Mouse (Mus musculus): Measurements from ENCODE around the gene Rasl11b. TPM values are rescaled to one million over a fixed set of nuclear protein-coding genes. Genes with fewer than 3 reads are reported as not detected.

The Rasl11b gene
- polyA plus RNA-seq, 1 experiment from 2014 or later = 176 TPM

DNA sequence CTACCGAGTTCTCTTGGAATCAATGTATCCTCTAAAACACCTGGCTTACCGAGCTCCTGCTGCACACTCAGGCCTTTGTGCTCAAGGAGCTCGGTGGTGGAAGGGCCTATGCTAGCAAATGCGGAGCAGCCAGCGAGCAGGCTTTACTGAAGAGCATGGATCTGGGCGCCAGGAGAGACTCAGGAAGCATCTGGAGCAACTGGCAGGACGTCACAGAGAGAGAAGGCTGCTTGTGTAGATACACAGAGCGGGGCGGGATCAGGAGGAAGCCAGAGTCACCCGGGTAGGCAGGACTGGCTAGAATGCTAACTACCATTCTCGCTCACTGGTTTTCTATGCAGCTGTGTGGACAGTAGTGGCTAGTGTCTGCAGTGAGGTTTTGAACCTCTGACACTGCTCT, 16.3 kb downstream of the Rasl11b start:
- no peaks in the 10 kb centered on the region for H3K9me3 ChIP-seq

DNA sequence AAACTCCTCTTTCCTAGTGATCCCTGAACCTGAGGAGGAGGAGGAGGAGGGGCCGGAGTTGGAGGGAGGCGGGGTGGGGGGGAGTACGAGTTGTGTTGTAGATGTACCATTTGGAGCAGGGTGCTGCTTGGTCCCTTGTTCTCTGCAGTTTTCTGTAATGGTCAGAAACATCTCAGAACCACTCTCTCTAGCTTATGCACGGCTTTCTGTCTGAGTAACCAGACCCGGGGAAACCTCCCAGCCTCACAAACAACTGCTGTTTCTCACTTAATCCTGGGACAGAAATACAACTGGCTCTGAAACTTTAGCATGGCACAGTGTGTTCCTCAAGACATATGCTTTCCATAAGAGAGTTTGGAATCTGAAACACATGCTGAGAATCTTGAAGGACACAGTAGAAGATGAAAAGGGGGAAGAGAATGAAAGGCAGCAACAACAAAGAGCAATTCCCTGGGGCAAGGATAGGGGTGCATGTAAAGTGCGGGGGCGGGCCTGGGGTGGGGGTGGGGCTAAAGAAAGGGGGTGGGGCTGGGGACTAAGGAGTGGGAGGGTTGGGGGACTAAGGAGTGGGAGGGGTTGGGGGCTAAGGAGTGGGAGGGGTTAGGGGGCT, 19.5 kb downstream of the Rasl11b start:
- H3K27me3 ChIP-seq = no peaks in the 10 kb centered on the region
- H3K4me3 ChIP-seq (replicated peaks) = no peak overlapping the region
- H3K4me1 ChIP-seq (replicated peaks) = peaks cover 44% of the 10 kb centered on the region
- peak overlapping the region; percentile 93 for H3K27ac ChIP-seq
- peak overlapping the region; percentile 46 for H3K4me2 ChIP-seq
- ATAC-seq (ENCODE audit: insufficient number of reproducible peaks, insufficient read depth, low FRiP score, low TSS enrichment, low read depth) = peak; percentile 60; the same call in 1 of the 2 replicates
- H3K9ac ChIP-seq (replicated peaks) = peak overlapping the region; percentile 31; the same call in 1 of the 2 replicates
- no peaks in the 10 kb centered on the region for H3K36me3 ChIP-seq
- 2% methylated on average over 7 of the region's 7 CpGs for WGBS
- no peaks in the 10 kb centered on the region for H3K9me3 ChIP-seq

More for the DNA sequence above, 16.3 kb downstream of the Rasl11b start:
- WGBS = 74% methylated on average over 11 of the region's 11 CpGs
- peaks cover 44% of the 10 kb centered on the region for H3K4me1 ChIP-seq (replicated peaks)
- no peak for ATAC-seq (ENCODE audit: insufficient number of reproducible peaks, insufficient read depth, low FRiP score, low TSS enrichment, low read depth)
- no peaks in the 10 kb centered on the region for H3K36me3 ChIP-seq
- no peak overlapping the region for H3K4me3 ChIP-seq (replicated peaks)
- no peak overlapping the region for H3K4me2 ChIP-seq
- no peaks in the 10 kb centered on the region for H3K27me3 ChIP-seq
- 0 out of 2 replicates have a peak overlapping the region, but pooled peaks have one; percentile 34 for H3K9ac ChIP-seq (replicated peaks)
- H3K27ac ChIP-seq = peak overlapping the region; percentile 62

DNA sequence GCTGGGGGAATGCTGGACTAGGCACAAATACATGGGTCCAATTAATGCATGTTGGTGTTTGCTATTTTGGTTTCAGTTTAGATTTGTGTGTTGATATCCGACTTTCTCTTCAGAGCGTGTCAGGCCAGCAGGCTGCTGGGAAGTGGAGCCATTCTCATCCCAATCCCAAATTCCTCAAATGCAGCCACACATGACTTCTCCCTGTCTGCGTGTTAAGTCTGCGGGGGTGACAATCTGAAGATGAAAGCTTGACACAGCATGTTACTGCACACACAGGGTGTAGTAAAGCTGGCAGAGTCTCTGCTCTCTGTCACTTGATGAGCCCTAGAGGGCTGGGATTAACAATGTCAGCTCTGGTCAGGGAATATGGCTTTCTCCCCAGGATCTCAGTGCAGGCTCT, 20.0 kb downstream of the Rasl11b start:
- H3K4me3 ChIP-seq (replicated peaks) = no peak overlapping the region
- H3K4me2 ChIP-seq = peak overlapping the region; percentile 46
- no peaks in the 10 kb centered on the region for H3K27me3 ChIP-seq
- no peaks in the 10 kb centered on the region for H3K36me3 ChIP-seq
- H3K4me1 ChIP-seq (replicated peaks) = peaks cover 41% of the 10 kb centered on the region
- WGBS = 9% methylated on average over 4 of the region's 4 CpGs
- H3K9me3 ChIP-seq = no peaks in the 10 kb centered on the region
- 0 out of 2 replicates have a peak overlapping the region, but pooled peaks have one; percentile 18 for H3K9ac ChIP-seq (replicated peaks)
- H3K27ac ChIP-seq = peak overlapping the region; percentile 93
- ATAC-seq (ENCODE audit: insufficient number of reproducible peaks, insufficient read depth, low FRiP score, low TSS enrichment, low read depth) = no peak

DNA sequence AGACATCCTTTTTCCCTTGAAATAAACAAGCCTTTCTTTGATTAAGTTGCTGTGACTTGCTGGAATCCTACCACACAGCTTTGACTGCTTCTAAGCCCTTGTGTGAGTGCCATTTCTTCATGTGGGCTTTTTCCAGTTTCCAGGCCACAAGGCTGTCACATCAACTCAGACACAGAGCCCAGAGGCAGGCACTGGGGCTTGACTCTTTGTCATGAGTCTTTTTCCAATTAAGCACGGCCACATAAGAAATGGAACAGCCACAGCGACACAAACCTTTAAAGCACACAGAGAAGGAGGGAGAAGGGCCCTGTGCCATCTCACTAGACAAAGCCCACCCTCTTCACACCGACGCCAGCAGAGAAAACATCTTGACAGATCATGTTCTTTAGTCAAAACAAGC, 23.4 kb downstream of the Rasl11b start:
- no peaks in the 10 kb centered on the region for H3K9me3 ChIP-seq
- no peaks in the 10 kb centered on the region for H3K27me3 ChIP-seq
- no peak for ATAC-seq (ENCODE audit: insufficient number of reproducible peaks, insufficient read depth, low FRiP score, low TSS enrichment, low read depth)
- H3K9ac ChIP-seq (replicated peaks) = no peak overlapping the region
- no peak overlapping the region for H3K4me3 ChIP-seq (replicated peaks)
- H3K27ac ChIP-seq = no peak overlapping the region
- H3K4me2 ChIP-seq = no peak overlapping the region
- no peaks in the 10 kb centered on the region for H3K36me3 ChIP-seq
- 51% methylated on average over 4 of the region's 4 CpGs for WGBS
- peaks cover 26% of the 10 kb centered on the region for H3K4me1 ChIP-seq (replicated peaks)

DNA sequence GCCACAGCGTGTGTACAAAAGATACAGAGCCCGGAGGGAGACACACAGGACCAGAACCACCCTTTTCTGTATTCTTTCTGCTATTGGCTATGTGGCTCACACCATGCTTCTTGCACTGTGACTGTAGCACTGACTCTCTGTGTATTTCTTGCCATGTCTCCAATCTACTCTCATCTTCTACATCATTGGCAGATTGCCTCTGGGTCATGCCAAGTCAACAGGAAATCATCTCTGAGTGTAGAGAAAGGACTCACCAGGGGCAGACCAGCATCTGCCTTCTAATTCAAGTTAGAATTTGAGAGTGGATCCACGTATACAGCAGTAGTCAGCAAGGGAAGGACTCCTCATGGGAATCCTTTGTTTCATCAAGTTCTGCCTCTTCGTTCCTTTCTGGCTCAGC, 27.5 kb downstream of the Rasl11b start:
- Histone ChIP-seq H3K27me3 (no peaks in the 10 kb centered on the region), H3K36me3 (no peaks in the 10 kb centered on the region), H3K4me1 (replicated peaks) (peaks cover 11% of the 10 kb centered on the region), H3K9ac (replicated peaks) (no peak overlapping the region), H3K9me3 (no peaks in the 10 kb centered on the region), H3K4me2 (no peak overlapping the region), H3K27ac (no peak overlapping the region), H3K4me3 (replicated peaks) (no peak overlapping the region)
- WGBS = 89% methylated on average over 4 of the region's 4 CpGs
- ATAC-seq (ENCODE audit: insufficient number of reproducible peaks, insufficient read depth, low FRiP score, low TSS enrichment, low read depth) = no peak

DNA sequence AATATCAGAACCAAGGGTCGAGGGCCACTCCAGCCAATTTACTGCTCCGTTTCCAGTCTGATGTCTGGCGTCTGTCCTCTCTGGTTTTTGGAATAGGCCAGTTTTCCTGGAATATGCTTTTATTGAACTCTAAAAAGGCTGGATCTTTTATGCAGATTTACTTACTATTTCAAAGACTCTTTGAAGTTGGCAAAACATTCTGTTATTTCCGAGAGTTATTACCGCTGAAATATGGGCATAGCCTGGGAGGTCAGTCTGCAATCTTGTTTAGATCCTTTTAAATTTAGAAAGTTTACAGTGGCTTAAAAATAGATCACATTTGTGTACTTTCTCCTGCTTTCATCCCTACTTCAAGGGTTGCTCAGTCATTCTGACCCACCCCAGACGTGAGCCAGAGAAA, 29.4 kb downstream of the Rasl11b start:
- H3K27me3 ChIP-seq = no peaks in the 10 kb centered on the region
- no peak overlapping the region for H3K9ac ChIP-seq (replicated peaks)
- no peaks in the 10 kb centered on the region for H3K36me3 ChIP-seq
- WGBS = 82% methylated on average over 6 of the region's 6 CpGs
- H3K9me3 ChIP-seq = no peaks in the 10 kb centered on the region
- no peak overlapping the region for H3K27ac ChIP-seq
- H3K4me3 ChIP-seq (replicated peaks) = no peak overlapping the region
- H3K4me2 ChIP-seq = no peak overlapping the region
- 0 out of 2 replicates have a peak, but pooled peaks cover 3% of the 10 kb centered on the region for H3K4me1 ChIP-seq (replicated peaks)
- no peak for ATAC-seq (ENCODE audit: insufficient number of reproducible peaks, insufficient read depth, low FRiP score, low TSS enrichment, low read depth)

DNA sequence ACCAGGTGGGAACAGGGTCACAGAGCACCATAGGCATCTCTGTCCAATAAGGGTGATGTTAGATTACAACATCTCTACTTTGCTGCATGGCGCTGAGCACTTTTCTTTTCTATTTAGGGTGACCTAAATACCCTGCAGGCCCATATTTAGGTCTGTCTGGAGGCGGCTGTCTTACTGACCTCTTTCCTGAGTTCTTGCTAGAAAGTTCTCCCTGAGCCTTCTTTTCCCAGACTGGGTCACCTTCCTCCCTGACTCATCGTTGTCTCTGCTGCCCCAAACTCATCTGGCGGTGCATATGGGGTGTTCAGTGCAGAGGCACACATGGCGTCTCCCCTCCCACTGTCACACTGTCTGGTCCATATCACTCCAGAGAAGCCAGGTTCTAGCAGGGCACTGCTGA, 31.1 kb downstream of the Rasl11b start:
- no peaks in the 10 kb centered on the region for H3K36me3 ChIP-seq
- no peak overlapping the region for H3K4me3 ChIP-seq (replicated peaks)
- no peaks in the 10 kb centered on the region for H3K9me3 ChIP-seq
- WGBS = 91% methylated on average over 5 of the region's 5 CpGs
- H3K4me2 ChIP-seq = no peak overlapping the region
- H3K9ac ChIP-seq (replicated peaks) = no peak overlapping the region
- H3K27me3 ChIP-seq = no peaks in the 10 kb centered on the region
- H3K4me1 ChIP-seq (replicated peaks) = peaks cover 15% of the 10 kb centered on the region; the same call in 1 of the 2 replicates
- no peak overlapping the region for H3K27ac ChIP-seq
- no peak for ATAC-seq (ENCODE audit: insufficient number of reproducible peaks, insufficient read depth, low FRiP score, low TSS enrichment, low read depth)

DNA sequence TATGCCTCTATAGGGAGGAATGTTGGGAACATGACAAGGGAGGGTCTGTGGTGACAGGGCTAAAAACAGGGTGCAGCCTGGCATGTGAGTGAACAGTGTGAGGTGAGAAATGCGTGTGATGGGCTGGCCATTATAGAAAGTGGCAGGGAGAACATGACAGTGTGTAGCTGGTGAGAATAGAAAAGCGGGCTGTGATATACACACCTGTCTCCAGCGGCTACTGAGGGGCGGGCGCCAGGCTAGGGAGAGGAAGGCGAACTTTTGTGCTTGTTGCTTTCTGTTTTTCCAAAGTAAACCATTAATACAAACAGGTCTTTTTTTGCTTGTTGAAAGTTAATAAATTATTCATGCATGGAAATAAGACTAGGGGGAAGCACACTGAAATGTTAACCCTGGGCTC, 32.3 kb downstream of the Rasl11b start:
- no peak overlapping the region for H3K4me3 ChIP-seq (replicated peaks)
- H3K36me3 ChIP-seq = no peaks in the 10 kb centered on the region
- ATAC-seq (ENCODE audit: insufficient number of reproducible peaks, insufficient read depth, low FRiP score, low TSS enrichment, low read depth) = no peak
- H3K27ac ChIP-seq = no peak overlapping the region
- H3K27me3 ChIP-seq = no peaks in the 10 kb centered on the region
- H3K4me2 ChIP-seq = no peak overlapping the region
- peaks cover 15% of the 10 kb centered on the region; the same call in 1 of the 2 replicates for H3K4me1 ChIP-seq (replicated peaks)
- H3K9me3 ChIP-seq = no peaks in the 10 kb centered on the region
- H3K9ac ChIP-seq (replicated peaks) = no peak overlapping the region
- 93% methylated on average over 6 of the region's 6 CpGs for WGBS

DNA sequence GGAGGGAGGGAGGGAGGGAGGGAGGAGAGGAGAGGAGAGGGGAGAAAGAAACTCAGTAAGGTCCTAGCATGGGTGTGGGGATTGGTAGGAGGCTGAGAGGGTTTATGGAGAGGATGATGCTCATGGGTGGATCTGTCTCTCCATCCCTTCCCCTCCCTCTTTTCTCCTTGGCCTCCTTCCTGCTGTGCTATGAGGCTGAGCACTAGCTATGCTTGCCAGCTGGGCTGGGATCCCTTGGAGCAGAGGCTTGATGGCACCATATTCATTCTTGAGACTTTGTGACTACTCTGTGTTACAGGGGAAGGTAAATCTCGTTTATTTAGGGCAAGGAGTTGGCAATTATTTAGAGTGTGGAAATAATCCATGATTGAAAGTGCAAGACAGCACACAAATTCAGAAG, 33.9 kb downstream of the Rasl11b start:
- Histone ChIP-seq H3K9me3 (no peaks in the 10 kb centered on the region), H3K4me3 (replicated peaks) (no peak overlapping the region), H3K27me3 (no peaks in the 10 kb centered on the region), H3K4me2 (no peak overlapping the region), H3K4me1 (replicated peaks) (peaks cover 15% of the 10 kb centered on the region; the same call in 1 of the 2 replicates), H3K36me3 (no peaks in the 10 kb centered on the region), H3K27ac (no peak overlapping the region), H3K9ac (replicated peaks) (no peak overlapping the region)
- no peak for ATAC-seq (ENCODE audit: insufficient number of reproducible peaks, insufficient read depth, low FRiP score, low TSS enrichment, low read depth)
- WGBS = 69% methylated on average over 1 of the region's 1 CpGs

DNA sequence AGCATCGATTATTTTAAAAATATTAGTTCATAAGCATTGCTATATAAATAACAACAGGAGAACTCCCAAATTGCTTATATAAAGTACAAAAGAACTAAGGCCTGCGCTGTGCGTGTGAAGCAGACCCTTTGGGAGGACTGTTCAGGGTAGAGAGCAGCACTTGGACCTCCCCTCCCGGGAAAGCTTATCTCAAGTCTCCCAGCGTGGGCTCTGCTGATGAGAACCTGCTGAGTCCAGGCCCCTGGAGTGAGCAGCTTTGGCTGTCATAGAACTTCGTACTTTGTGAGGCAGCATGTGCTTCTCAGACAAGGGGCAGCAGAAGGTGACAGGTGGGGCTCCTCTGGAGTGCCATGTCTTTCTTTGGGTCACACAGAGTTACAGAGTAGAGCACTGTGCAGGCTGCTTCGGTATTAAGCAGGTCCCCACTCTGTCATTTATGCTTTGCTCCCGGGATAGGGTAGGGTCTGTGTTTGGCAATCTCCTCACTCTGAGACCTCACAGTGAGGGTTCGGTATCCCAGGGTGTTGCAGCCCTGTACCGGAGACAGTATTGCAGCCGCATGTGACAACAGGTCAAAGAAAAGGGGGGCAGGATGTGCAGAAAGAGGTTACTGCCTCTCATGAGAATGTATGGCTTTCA, 34.8 kb downstream of the Rasl11b start:
- H3K9me3 ChIP-seq = no peaks in the 10 kb centered on the region
- no peak overlapping the region for H3K4me3 ChIP-seq (replicated peaks)
- no peak overlapping the region for H3K4me2 ChIP-seq
- H3K27ac ChIP-seq = no peak overlapping the region
- WGBS = 69% methylated on average over 11 of the region's 11 CpGs
- peaks cover 13% of the 10 kb centered on the region; the same call in 1 of the 2 replicates for H3K4me1 ChIP-seq (replicated peaks)
- H3K27me3 ChIP-seq = no peaks in the 10 kb centered on the region
- H3K36me3 ChIP-seq = no peaks in the 10 kb centered on the region
- no peak; the same call in 1 of the 2 replicates for ATAC-seq (ENCODE audit: insufficient number of reproducible peaks, insufficient read depth, low FRiP score, low TSS enrichment, low read depth)
- H3K9ac ChIP-seq (replicated peaks) = no peak overlapping the region

DNA sequence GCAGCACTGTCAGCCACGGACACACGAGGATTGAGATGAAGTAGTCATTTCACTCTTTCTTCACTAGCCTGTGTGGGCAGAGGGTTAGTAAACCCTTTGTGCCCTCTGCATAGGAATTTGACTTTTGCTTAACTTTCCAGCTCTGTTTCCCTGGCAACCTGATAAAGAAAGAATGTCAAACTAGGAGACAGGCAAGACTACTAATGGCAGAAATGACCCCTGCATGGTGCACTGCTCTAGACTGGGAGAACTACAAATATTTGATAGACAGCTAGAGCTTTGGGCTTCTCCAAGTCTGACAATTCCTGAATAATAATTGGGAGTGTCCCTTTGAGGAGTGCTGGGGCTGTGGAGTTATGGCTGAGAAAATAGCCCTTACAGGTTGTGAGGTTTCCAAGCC, 35.4 kb downstream of the Rasl11b start:
- H3K27ac ChIP-seq = no peak overlapping the region
- H3K27me3 ChIP-seq = no peaks in the 10 kb centered on the region
- no peak overlapping the region for H3K4me3 ChIP-seq (replicated peaks)
- 79% methylated on average over 2 of the region's 2 CpGs for WGBS
- H3K36me3 ChIP-seq = no peaks in the 10 kb centered on the region
- no peak overlapping the region for H3K4me2 ChIP-seq
- H3K4me1 ChIP-seq (replicated peaks) = peaks cover 13% of the 10 kb centered on the region; the same call in 1 of the 2 replicates
- no peak for ATAC-seq (ENCODE audit: insufficient number of reproducible peaks, insufficient read depth, low FRiP score, low TSS enrichment, low read depth)
- no peaks in the 10 kb centered on the region for H3K9me3 ChIP-seq
- no peak overlapping the region for H3K9ac ChIP-seq (replicated peaks)
